Mouse (Mus musculus) forebrain, embryonic 14.5 days (tissue): Measurements from ENCODE around the gene Gm13276. TPM values are rescaled to one million over a fixed set of nuclear protein-coding genes. Genes with fewer than 3 reads are reported as not detected.
"Not testable (repeated sequence)": the region's sequence is repeated elsewhere in the genome, so short reads cannot be mapped to it uniquely, and the experiment has no call there.

Experiments used
- ATAC-seq: fragments of 200-750 bp; cut with Nextera tagmentation; 2 replicates; pipeline ENCODE4 v1.8.0; 2017; ENCODE audit warnings: mild to moderate bottlenecking, moderate library complexity
- DNase-seq: peaks from one replicate; pipeline ENCODE4 v3.0.0-alpha.2; 2015; ENCODE audit warnings: low spot score
- H3K27ac ChIP-seq: fragments of 300-500 bp; sonication (generic); 2 replicates; pipeline ENCODE4 v1.5.1; 2014; ENCODE audit warnings: low read depth, mild to moderate bottlenecking, control low read depth, low read length, moderate library complexity
- H3K27me3 ChIP-seq: fragments of 300-500 bp; sonication (generic); replicated peaks from 2 replicates; pipeline ENCODE4 v1.6.1; 2014; ENCODE audit warnings: low read length, control low read depth, mixed read lengths; ENCODE audit not compliant: control insufficient read depth, insufficient read depth
- H3K36me3 ChIP-seq: fragments of 300-500 bp; sonication (generic); 2 replicates; pipeline ENCODE4 v1.6.1; 2014; ENCODE audit warnings: low read length, control low read depth; ENCODE audit not compliant: control insufficient read depth, insufficient read depth
- H3K4me1 ChIP-seq: fragments of 300-500 bp; sonication (generic); 2 replicates; pipeline ENCODE4 v1.6.1; 2014; ENCODE audit warnings: antibody characterized with exemption, low read length, control low read depth; ENCODE audit not compliant: control insufficient read depth, insufficient read depth
- H3K4me2 ChIP-seq: fragments of 300-500 bp; sonication (generic); 2 replicates; pipeline ENCODE4 v1.6.1; 2014; ENCODE audit warnings: mild to moderate bottlenecking, control low read depth, low read length
- H3K4me3 ChIP-seq: fragments of 300-500 bp; sonication (generic); 2 replicates; pipeline ENCODE4 v1.5.1; 2014; ENCODE audit warnings: low read depth, low read length, control low read depth
- H3K9ac ChIP-seq: fragments of 300-500 bp; sonication (generic); 2 replicates; pipeline ENCODE4 v1.6.1; 2014; ENCODE audit warnings: mild to moderate bottlenecking, low read length, control low read depth, moderate library complexity
- H3K9me3 ChIP-seq: fragments of 300-500 bp; sonication (generic); replicated peaks from 2 replicates; pipeline ENCODE4 v1.6.1; 2016; ENCODE audit warnings: low read length, control low read depth, mixed read lengths; ENCODE audit not compliant: control insufficient read depth
- WGBS: fragments of 180-500 bp; shearing (Covaris S2); extraction: QIAGEN DNeasy Blood & Tissue Kit; methylation state at CpG from one replicate; pipeline ENCODE4 v1.1.7; 2014; 5-methylcytosine and 5-hydroxymethylcytosine counted together
- polyA plus RNA-seq: library from polyadenylated mRNA; unstranded; fragments of >200 nt; fragmentation: Nextera tagmentation; extraction: Ambion mirVana; gene quantifications from 2 replicates; pipeline ENCODE4 v1.2.1, GENCODE M21; 2014

The Gm13276 gene
- polyA plus RNA-seq, 1 experiment from 2014 or later, result not detected

GRCm38 (mm10) chr4:88756581-88757513 lies 28.7 kb upstream of the Gm13276 start:
- Histone ChIP-seq H3K9ac (peak overlapping the region; percentile 58), H3K27ac (peak overlapping the region; percentile 44; the same call in 1 of the 2 replicates), H3K4me3 (peak overlapping the region; percentile 37), H3K4me2 (peak overlapping the region; percentile 68)
- not testable (repeated sequence) for H3K27me3 ChIP-seq, H3K9me3 ChIP-seq, DNase-seq, H3K36me3 ChIP-seq, ATAC-seq, H3K4me1 ChIP-seq
- 13% methylated on average over 28 of the region's 31 CpGs for WGBS

GRCm38 (mm10) chr4:88757628-88758031 lies 27.9 kb upstream of the Gm13276 start:
- peak overlapping the region; percentile 68 for H3K4me2 ChIP-seq
- peak; percentile 94 for DNase-seq
- H3K27ac ChIP-seq, result peak overlapping the region; percentile 44; the same call in 1 of the 2 replicates
- H3K4me1 ChIP-seq, H3K9me3 ChIP-seq, H3K36me3 ChIP-seq, H3K27me3 ChIP-seq: not testable (repeated sequence)
- under 1% methylated on average over 16 of the region's 21 CpGs for WGBS
- H3K9ac ChIP-seq, result peak overlapping the region; percentile 58
- ATAC-seq, result peak; percentile 100
- peak overlapping the region; percentile 37 for H3K4me3 ChIP-seq

GRCm38 (mm10) chr4:88758751-88759150 lies 26.8 kb upstream of the Gm13276 start:
- H3K27me3 ChIP-seq, H3K4me3 ChIP-seq, H3K9ac ChIP-seq, H3K36me3 ChIP-seq, H3K27ac ChIP-seq, H3K4me2 ChIP-seq, DNase-seq, H3K4me1 ChIP-seq, H3K9me3 ChIP-seq, ATAC-seq: not testable (repeated sequence)
- 85% methylated on average over 9 of the region's 9 CpGs for WGBS

- DNase-seq, H3K27me3 ChIP-seq, H3K4me1 ChIP-seq, ATAC-seq, H3K9me3 ChIP-seq, H3K36me3 ChIP-seq, H3K27ac ChIP-seq, H3K9ac ChIP-seq: not testable (repeated sequence)
- Histone ChIP-seq H3K4me3 (peak within 1 kb of the TSS; percentile 29), H3K4me2 (peak within 1 kb of the TSS; percentile 52)
- 37% methylated on average over 7 of the region's 14 CpGs for WGBS
These were observed 25.8 kb upstream of the Gm13276 start, which contains the start of gene Gm13283 for GRCm38 (mm10) chr4:88759610-88760268. Gm13283 (plus strand) TSS chr4:88760119.

GRCm38 (mm10) chr4:88760431-88760830 lies 25.1 kb upstream of the Gm13276 start:
- H3K4me2 ChIP-seq, result peak overlapping the region; percentile 52

GRCm38 (mm10) chr4:88761776-88762175 lies 23.7 kb upstream of the Gm13276 start:
- not testable (repeated sequence) for H3K4me2 ChIP-seq, H3K36me3 ChIP-seq, H3K27ac ChIP-seq, H3K4me3 ChIP-seq, H3K4me1 ChIP-seq, H3K27me3 ChIP-seq, DNase-seq, H3K9me3 ChIP-seq, H3K9ac ChIP-seq, ATAC-seq
- WGBS, result 75% methylated on average over 6 of the region's 8 CpGs

More at GRCm38 (mm10) chr4:88760431-88760830, 25.1 kb upstream of the Gm13276 start:
- ATAC-seq, H3K27ac ChIP-seq, H3K36me3 ChIP-seq, H3K27me3 ChIP-seq, H3K4me1 ChIP-seq, H3K9ac ChIP-seq, H3K9me3 ChIP-seq: not testable (repeated sequence)
- WGBS, result under 1% methylated on average over 23 of the region's 28 CpGs
- peak overlapping the region; percentile 29 for H3K4me3 ChIP-seq
- peak; percentile 73 for DNase-seq

- H3K4me3 ChIP-seq, ATAC-seq, H3K9me3 ChIP-seq, H3K27ac ChIP-seq, H3K36me3 ChIP-seq, H3K4me1 ChIP-seq, H3K27me3 ChIP-seq, DNase-seq, H3K9ac ChIP-seq, H3K4me2 ChIP-seq: not testable (repeated sequence)
- 62% methylated on average over 9 of the region's 9 CpGs for WGBS
These were observed 23.2 kb upstream of the Gm13276 start for GRCm38 (mm10) chr4:88762341-88762740.

GRCm38 (mm10) chr4:88763384-88764018 lies 22.0 kb upstream of the Gm13276 start:
- DNase-seq, result peak; percentile 61
- not testable (repeated sequence) for H3K9ac ChIP-seq, H3K4me1 ChIP-seq, H3K27me3 ChIP-seq, ATAC-seq, H3K27ac ChIP-seq, H3K36me3 ChIP-seq, H3K9me3 ChIP-seq
- 3% methylated on average over 24 of the region's 42 CpGs for WGBS
- H3K4me2 ChIP-seq, result peak overlapping the region; percentile 51
- peak overlapping the region; percentile 24 for H3K4me3 ChIP-seq
